Mouse (Mus musculus) CD4-positive helper T cell, adult 2 months (primary cell): ENCODE results near the gene Gm49355.
"Not testable (repeated sequence)": the region's sequence is repeated elsewhere in the genome, so short reads cannot be mapped to it uniquely, and the experiment has no call there.

Experiments
- DNase-seq: peaks from one replicate; pipeline ENCODE4 v3.0.0-alpha.2; 2012; ENCODE audit warnings: low read depth, missing footprints, low spot score

The Gm49355 gene

DNA sequence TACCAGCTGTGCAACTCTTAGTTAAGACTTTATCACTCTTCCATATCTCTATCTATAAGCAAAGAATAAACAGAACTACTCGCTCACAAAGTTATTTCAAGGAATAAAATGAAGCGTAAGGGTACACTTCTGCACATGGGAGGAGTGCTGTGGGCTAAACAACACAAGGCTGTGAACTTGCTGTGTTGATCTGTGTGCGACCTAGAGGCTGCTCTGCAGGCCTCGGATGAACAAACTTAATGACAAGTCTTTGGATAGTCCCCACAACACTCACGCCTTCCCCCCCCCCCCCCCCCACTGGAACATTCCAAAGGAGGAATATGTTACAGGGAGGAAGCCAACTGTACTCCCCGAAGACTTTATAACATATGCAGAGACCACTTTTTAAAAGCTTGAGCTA lies at the start of gene Gm49355:
TSS of gene Gm49355 (plus strand) at position 336 of the 400 bp plus-strand sequence.
- no peak for DNase-seq

DNA sequence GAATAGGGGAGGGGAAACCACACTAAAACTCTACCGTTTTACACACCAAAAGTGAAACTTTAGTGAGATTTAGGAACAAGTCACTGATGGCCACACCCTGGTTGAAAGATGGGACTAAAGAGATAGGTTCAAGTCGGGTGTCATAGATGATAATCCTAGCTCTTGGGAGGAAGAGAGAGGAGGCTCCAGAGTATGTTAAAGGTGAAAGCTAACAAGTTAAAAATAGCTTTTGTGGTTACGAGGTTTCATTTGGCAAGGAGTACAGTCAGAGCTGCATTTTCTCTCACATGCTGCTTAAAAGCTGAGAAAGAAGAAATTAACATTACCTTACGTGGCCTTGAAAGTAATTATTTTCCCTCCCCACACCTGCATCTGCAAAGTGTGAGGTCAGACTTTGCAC lies 40.0 kb upstream of the Gm49355 start:
- DNase-seq: peak; percentile 32

DNA sequence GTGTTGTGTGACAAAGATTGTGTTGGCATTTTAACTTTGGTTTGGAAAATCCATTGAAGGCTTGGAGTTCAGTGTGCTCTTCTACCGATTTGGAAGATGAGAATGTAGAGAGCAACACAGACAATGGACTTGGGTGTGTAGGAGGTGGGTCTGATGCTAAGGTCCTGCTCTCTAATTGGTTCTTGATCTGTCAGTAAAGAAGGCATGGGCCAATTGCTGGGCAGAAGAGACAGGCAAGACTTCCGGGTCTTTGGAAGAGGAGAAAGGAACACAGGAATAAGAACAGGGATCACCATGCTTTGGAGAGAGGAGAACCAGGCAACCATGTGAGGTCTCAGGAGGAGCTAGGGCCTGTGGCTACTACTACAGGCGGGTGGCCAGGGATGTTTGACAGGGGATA lies 7.7 kb upstream of the Gm49355 start:
- no peak for DNase-seq

DNA sequence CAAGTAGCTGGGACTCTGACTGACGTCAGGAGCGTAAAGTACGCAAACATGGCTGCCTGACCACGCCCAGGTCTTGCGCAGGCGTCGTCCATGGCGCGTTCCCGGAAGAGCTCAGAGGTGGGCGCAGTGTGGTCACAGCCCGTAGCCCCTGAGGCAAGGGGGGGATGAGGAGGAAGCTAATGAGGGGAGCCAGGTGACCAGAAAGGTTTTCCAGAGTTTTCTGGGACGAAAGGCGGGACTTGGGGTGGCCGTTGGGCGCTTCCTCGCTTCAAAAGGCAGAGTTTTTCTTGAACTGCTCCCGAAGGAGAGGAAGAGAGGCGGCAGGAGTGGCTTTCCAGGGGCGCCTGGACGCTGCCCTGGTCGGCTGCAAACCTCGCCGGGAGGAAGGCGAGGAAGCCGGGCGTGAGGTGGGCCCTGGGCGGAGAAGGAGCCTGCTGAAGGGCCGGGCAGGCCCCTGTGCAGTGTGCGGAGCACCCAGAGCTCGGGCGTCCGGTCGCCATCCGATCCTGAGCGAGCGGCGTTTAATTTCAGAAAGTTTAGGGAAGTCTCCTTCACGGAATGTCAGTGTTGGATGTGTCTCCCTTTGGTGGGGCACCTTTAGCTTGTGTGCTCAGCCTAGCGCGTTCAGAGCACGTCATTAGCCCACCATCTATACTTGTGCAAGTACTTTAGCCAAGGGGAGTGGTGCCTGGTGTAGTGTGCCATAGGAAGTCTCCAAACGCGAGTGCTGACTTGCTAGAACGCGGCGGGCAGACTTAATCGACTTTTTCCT lies 551 bp downstream of the Gm49355 start, which contains the start of gene 3830406C13Rik:
TSS of gene 3830406C13Rik (plus strand) at position 33 of the 772 bp plus-strand sequence.
- DNase-seq: peak; percentile 84

DNA sequence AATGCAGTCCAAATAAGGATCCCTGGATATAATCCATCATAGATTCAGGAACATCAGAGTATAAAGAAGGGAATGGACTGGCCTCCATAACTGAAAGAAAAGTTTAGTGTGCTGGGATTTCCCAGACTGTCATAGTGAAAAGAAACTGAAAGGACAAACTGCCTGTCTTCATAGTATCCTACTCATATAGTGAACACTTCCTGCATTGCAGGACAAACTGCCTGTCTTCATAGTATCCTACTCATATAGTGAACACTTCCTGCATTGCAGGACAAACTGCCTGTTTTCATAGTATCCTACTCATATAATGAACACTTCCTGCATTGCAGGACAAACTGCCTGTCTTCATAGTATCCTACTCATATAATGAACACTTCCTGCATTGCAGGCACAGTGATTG lies 6.0 kb downstream of the Gm49355 start:
- not testable (repeated sequence) for DNase-seq

DNA sequence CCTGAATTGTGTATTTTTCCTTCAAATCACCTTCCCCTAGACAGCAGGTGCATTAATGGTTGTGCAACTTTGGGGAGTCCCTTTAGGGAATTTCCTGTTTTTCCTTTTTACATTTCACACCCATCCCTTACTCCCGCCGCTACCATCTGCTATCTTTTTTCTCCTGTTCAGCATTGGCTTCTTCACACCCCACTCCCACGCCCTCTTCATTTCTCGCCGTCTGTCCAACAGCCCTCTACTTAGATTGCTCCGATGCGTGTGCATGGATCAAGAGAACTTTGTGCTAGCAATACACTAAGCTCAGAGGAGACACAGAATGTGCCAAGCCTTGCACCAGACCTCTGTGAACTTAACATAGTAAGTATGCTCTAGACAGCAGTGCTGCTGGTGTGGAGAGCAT lies 12.6 kb downstream of the Gm49355 start:
- no peak for DNase-seq

DNA sequence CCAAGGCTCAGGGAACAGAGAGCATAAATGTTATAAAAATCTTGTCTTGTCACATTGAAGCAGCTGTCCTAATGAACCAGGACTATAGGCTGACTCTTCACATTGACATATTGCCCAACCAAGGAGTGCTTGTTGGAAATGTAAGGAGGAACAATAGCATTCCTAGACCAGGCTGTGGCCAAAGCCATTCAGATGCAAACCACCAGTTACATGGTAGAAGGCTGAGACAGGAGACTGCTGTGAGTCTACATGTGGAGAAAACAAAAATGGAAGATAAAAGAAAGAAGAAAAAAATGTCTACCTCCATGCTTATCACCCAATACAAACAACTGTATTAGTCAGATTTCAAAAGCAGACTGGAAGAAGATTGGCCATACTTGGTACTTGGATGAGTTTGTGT lies 15.4 kb downstream of the Gm49355 start:
- DNase-seq: peak; percentile 4

DNA sequence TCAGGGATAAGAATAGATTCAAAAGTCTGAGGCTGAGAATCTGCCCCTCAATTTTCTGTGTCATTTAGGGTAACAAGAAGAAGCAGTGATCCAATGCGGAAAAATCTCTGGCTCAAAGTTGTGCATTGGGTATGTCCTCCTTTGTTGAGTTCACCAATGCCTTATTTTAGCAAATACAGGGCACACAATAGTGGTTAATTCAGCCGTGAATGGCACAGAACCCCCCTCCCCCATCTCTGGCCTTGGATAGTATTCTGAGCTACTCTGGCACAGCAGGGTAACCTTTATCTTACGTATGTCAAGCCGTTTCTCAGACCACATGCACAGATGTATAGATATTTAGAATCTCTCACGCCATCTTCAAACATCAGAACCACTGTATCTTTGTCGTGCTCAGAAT lies 15.9 kb downstream of the Gm49355 start:
- no peak for DNase-seq

DNA sequence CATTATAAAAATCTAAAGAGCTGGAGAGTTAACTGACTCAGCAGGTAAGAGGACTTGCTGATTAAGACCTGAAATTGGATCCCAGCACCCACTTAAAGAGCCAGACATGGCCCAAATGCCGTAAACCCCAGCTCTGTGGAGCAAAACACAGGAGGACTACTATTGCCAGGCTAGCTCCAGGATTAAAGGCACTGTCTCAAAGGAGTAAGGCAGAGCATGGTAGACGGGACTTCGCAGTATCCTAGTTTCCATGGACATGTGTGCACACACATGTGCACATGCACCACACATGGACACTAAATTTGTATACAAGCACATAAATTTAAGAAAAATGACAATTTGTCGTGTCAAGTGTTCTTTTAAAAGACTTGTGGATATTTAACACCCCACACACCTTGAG lies 16.5 kb downstream of the Gm49355 start:
- DNase-seq: no peak

DNA sequence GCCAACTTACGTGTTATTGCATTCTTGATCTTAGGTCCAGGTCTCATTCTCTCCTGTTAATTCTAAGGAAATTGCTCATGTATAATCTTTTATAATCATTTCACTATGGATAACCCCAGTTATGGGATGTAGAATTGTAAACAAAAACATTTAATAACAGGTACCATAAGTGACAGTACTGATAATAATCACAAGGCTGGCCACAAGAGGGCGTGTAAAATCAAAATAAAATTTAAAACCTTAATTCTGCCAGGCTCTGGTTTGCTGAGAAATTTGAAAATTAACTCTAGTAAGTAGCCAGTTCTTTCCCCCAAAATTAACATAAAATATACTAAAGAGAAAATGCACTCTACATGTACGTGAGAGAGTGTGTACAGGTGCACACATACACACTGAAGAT lies 16.9 kb downstream of the Gm49355 start:
- no peak for DNase-seq

DNA sequence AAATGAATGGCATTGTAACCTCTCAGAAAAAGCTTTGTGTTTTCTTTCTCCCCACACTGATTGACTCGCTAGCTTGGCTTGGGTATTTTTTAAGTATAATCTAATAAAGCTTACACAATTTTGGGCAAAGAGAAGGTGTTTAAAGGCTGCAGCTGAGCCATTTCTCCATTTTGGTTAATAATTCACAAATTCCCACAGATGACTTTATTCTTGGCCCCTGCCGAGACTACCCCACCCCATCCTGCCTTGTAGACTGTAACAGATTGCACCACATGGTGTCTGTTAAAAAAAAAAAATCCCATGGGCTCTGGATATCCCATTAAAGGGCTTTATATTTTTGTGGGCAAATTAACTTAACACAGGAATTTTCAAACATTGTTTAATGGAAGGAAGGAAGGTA lies 19.3 kb downstream of the Gm49355 start:
- no peak for DNase-seq

DNA sequence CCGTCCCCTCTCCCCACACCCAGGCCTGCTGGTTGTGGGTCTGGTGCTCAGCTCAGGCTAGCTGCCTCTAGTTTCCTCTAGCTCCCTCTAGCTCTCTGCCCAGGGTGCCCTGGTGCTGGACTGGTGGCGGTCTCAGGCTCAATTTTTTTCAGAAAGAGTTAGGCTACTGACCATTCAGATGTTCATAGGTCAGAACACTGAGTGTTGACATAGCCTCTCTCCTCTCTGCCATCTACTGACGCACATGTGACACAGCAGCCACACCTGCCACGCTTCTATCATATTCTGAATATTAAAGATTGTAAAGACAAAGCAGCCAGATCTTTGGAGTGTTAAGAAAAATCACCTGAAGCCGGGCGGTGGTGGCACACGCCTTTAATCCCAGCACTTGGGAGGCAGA lies 49.8 kb downstream of the Gm49355 start:
- no peak for DNase-seq

DNA sequence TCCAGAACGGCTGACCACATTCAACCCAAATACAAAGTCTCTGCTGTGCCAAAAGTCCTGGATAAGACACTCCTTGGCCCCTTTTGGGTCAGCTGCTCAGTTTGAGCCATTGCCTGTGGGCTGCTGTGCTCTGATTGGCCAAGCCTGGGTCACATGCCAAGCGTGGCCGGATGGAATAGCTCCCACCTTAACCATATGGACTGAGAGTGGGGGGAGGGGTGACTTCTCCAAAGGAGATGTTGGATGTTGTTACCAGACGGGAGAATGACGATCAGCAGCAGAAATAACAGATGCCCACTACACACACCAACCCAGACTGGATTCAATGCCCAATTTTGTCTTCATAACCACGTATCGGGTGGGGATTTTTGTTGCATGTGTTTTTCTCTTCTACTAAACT lies 51.1 kb downstream of the Gm49355 start:
- DNase-seq: no peak

DNA sequence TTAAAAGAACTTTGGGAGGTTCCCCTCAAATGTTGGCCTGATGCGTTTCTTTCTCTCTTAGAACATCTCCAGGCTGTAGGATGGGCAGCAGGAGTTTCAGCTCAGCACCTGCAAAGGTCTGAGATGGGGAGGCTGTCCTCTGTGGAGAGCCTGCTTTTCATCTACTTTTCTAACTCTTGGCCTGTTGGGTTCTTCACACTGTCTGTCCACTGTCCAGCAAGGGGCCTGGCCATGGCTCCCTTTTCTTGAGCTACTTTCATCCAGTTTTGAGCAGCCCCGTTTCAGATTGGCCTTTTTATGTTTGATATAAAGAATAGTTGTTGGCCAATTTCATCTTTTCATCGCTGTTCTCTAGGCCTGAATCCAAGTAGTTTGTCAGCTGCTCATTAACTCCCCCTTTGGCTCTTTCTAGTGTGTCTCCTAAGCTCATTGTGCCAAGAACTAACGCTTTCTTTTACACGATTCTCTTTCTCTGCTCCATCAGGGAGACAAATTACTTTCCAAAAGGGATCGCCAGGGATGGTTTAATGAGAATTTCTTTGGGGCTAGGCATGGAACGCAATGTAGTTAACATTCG lies 53.7 kb downstream of the Gm49355 start:
- DNase-seq: no peak

DNA sequence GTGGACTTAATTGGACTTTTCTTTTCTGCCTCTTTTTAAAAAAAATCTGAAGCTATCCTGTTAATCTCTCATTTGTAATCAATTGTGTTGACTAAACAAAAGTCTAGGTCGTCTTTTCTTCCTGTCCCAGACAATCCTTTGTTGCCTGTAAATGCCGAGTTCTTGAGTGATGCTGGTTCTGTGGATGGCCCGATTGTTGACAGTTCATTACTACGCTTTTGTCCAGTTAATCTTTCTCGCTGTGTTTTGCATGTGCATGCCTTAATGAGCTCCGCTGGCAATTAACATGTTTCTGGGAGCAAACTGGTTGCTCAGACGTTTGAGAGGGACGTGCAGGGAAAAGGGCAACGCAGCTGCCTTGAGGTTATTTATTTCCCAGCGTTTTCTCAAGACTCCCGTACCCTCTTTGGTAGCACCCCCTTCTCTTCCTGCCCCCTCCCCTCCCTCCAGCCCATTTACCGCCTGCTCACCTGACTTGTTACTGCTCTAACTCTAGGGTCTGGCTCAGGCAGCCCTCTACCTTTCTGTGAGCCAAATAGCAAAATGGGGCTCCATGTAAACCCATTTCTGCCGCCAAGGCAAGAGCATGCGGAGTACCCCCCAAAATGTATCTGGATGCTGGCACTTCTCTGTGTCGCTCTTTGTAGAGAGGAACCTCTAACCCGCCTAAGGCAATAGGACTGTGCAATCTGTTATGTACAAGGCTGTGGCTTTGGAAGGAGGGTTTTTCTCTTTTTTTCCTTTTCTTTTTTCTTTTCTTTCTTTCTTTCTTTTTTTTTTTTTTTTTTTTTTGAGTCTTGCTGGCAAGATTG lies 54.4 kb downstream of the Gm49355 start:
- DNase-seq: no peak

DNA sequence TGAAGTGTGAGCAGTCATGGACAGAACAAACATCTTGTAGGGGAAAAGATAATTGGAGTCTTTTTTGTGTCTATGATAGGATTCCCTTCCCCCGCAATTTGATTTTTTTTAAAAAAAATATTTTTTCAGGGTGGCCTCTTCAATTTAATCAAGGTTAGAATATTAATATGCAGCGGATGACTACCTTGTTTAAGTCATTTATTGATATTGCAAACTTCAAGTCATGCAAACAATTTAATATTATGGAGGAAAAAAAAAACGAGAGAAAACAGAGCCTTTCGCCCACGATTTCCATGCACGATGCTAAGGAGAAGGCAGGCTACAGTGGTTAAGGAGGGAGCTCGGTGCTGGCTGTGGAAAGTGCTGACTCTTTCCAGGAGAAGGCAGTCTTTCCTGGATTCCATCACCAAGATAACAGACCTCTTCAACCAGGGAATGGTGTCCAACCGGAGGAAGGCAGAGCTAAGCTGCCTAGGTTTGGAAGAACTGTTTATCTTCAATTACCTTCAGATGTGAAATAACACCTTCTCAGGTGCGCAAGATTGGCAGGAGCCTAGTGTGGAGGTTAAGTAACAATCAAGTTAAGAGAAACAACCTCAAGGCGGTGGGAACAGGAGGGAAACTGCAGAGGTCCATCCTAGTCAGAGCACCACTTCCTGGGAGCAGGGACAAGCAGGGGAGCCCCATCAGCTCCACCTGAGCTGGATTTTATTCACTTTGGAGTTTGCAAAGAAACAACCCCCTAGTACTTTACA lies 55.2 kb downstream of the Gm49355 start:
- no peak for DNase-seq

DNA sequence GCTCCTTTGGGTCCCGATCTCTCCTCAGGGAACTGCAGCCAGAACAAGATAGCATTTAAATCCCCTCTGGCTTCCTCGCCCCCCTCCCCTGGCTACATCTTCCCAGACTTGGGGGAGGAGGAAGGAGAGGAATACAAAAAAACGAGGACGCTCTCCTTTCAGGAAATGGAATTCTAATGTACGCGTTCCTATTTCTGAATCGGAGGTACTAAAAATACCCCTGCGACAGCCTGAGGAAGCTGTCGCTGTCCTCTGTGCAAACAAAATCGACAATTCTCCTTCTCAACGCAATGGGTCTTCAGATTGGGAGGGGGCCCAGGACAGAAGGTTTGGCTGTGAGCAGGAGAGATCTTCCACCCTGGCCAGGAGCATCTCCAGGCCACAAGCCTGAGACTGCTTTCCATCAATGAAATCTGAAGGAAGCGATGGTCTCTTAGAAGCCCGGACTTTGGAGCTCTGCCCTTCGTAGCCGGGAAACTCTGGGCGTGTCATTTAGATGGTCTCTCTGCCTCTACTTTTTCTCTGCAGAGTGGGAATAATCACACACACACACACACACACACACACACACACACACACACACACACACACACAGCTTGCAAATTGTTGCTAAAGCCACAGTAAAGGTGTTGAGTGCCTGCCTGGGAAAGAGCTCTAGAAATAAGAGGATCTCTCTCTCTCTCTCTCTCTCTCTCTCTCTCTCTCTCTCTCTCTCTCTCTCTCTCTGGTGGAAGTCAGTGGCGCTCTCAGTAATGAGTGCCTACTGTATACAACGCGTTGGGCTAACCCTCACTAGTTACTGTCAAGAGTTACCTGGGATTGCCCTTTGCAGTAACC lies 56.7 kb downstream of the Gm49355 start:
- DNase-seq: no peak

DNA sequence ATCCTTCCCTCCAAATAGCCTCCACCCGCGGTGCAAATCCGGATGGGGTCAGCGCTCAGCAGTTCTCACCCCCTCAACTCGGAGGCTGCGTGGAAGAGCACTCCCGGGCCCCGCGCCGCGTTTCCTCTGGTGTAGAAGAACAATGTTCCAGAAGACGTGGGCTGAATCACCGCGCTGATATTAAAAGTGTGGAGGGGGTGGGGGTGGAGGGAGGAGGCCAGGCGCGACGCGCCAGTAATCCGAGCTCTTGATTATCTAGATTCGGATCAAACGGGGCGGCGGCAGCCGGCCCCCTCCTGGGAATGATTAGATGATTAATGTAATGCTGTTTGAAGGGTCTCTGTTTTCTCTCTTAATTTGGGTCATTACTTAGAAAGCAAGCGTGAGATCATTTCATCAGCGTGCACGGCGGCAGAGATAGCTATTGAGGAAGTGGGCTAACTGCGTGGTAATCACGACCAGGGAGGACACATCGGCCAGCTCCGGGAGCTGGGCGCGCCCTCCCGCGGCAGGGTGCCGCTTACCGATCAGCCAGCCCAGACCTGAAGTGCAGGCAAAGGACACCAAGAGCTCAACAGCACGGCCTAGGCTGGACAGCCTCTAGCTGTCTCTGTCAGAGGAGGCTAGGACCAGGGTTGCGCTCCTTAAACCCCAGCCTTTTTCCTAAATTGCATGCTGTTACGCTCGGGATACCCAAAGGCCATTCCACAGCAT lies 57.5 kb downstream of the Gm49355 start:
- DNase-seq: peak; percentile 10

DNA sequence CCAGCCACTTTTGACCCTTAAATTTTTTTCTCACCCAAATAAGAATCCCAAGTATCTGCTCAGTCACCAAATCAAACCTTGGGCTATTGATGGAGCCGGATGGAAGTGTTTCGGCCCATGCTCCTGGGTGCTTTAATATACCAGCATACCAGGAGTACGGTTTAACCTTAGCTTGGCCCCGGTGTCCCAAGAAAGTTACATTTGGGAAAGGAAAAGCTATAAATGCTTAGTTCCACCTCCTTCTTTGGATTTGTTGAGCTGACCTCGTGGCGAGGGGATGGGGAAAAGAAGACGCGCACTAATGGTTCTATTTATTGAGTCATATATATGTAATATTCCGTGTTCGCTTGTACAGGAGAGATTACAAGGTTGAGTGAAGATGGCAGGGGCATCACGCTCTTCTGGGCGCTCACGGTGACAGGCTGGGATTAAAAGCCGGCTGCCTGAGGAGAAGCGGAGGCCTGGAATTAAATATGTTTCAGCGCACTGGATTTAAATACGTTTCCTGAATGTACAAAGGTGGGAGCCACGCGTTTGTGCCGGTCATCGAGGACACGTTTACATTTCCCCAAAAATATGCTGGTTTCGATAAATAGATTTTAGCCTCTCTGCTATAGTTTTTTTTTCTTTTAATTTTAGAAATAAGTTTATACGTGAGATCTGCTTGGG lies 58.1 kb downstream of the Gm49355 start:
- no peak for DNase-seq
